Mouse (Mus musculus) erythroid progenitor cell, adult 5-6 weeks (primary cell): ENCODE measurements around the gene Art4. TPM values are rescaled to one million over a fixed set of nuclear protein-coding genes. Genes with fewer than 3 reads are reported as not detected.

Experiments
- ATAC-seq: replicated peaks from 2 replicates; pipeline ENCODE4 v1.8.0; 2016; ENCODE audit warnings: moderate number of reproducible peaks, mild to moderate bottlenecking, moderate TSS enrichment, inconsistent platforms; ENCODE audit not compliant: poor library complexity, low FRiP score, severe bottlenecking
- total RNA-seq, 2 experiments: library from RNA; stranded (forward) in 1 of 2; stranded (reverse) in 1 of 2; fragments of 150-400 nt in 1 of 2; fragments of 186-747, 209-891 nt in 1 of 2; gene quantifications; 2 replicates each; pipeline versions ENCODE4 v1.2.3 to v1.2.4; 2015 to 2017; ENCODE audit warnings: low replicate concordance in 2 of 2

The Art4 gene
- total RNA-seq, 2 experiments from 2014 or later, result 101 to 147 TPM

DNA sequence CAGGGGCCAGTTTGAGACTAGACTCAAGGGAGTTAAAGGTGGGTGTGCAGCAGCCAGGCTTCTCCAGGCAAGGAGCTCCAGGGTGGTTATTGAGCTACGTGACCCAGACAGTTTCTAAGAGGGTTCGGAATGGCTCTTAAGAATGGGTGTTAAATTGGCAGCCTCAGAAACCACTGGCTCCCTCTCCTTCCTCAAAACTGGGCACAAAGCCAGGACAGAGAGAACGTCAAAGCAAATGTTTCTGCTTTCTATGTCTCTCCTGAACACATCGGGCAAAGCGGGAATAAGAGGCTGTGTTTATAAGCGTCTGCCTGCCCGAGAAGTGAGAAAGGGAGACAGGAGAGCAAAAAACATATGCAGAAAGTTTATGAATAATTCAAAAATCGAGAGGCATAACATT is 17.1 kb upstream of the Art4 start:
- no peak for ATAC-seq

DNA sequence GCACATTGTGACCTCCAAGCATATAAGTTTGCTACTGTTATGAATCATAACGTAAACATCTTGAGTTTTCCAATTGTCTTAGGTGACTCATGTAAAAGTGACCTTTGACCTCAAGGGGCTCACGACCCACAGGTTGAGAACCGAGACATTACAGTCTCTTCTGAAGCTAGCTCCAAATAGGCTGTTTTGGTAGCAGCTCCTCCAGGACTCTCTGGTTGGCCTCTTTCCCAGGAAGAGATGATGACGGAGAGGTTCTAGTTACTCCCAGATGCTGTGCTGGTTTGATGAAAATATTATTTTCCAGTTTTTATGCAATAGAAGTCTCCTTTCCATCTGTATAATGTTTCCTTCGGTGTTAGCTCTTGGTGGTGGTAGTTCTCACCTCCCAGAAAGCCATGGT is 11.4 kb upstream of the Art4 start:
- no peak for ATAC-seq

DNA sequence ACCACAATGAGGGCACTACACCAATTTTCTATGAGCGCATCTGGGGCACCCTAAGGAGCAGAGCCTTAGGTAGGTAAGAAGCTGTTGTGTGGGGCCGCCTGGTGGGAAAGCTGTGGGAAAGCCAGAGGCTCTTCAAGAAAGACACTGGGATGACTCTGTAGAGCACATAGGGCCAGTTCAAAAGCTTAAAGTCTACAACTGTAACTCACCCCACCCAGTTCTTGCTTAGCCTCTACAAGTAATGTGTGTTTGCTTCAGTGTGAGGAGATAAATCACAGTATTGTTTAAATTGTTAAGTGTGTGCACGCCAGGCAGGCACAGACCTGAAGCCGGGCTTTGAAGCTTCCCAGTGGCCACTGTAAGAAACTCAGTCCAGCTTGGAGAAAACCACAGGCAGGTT is 8.6 kb upstream of the Art4 start:
- no peak for ATAC-seq

DNA sequence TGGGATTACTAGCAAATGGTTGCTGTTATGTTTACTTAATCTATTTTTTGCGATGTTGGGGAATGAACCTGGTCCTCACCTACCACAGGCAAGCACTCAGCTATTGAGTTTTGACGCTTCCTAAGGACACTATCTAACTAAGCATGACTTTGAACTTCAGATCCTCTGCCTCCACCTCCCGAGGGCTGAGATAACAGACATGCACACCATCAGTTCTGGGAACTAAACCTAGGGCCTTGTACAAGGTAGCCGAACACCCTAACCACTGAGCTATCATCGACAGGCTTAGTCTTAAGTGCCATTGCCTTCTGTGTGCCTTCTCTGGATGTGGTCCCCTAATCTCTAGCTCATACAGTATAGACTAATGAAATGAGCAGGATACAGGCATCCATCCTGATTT is 7.8 kb upstream of the Art4 start:
- no peak for ATAC-seq

DNA sequence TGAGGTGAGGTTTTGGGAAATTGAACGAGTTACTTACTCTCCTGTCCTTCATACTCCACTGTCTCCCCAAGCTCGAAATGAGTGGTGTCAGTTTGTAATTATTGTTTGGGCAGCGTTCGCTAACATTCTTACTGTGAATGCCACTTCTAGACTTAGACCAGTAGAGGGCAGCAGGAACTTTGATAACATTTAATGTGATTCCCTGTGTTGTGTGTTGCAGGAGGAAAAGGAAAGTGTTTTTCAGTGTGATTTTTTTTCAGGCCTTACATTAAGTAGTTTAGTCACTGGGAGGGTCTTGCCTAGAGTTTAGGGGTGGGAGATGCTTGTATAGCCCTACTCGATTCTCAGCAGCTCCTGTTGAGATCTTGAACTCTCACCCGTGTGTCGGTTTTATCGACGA is 3.5 kb upstream of the Art4 start:
- 0 out of 2 replicates have a peak, but pooled peaks have one; percentile 20 for ATAC-seq

DNA sequence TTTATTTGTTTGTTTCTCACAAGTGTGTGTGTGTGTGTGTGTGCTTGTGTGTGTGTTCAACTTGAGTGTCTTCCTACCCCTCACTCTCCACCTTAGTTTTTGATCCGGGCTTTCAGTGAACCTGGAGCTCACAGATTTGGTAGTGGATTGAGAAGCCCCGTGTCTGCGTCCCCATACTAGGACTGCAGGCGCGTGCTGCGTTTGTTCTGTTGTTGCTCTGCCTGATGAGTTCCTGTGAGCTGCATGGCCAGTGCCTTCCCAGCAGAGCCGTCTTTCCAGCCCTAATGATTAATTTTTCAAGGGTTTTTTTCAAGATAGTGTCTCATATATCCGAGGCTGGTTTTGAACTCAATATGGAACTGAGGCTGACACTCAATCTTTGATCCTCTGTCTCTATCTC is 887 bp upstream of the Art4 start:
- no peak for ATAC-seq

DNA sequence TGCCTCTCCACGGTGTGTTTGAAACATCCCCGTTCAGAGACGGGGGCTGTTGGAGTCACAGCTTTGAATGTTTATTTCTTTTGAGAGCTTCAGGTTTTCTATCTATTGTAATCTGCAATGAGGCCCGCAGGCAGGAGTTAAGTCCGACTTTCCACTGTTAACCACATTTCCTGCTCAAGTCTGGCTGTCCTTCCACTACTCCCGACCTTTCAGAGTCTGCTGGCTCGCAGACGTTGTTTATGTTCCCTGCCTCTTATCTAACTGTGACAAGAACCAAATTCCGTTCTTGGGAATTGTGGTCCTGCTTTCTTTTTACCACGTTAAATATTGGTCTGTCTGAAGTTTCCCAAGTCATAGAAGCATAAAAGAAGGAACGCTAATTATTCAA is 334 bp upstream of the Art4 start:
- ATAC-seq, result peak; percentile 54

DNA sequence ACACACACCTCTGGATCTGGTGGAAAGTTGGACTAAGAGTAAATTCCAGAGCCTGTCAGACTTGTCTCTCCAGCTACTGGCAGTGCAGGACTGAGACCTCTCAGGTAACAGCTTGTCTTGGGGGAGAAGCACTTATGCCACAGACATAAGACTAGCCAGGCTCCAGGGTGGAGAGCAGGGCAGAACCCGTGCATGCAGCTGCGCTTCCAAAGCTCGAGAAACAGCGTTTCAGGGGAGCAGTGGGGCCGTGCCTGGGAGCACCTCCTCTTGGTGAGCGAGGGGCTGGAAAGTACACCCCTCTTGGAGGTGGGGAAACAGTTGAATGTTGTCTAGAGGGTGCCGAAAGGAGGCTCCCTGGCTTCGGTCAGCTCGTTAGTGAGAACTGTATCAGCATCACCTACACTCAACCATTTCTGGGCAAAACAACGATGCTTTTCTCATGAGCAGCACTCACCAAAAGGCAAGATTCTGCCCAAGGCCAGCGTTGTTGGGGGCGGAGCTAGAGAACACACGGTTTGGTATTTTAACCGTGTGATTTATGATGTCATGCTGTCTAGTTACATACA is 1.4 kb downstream of the Art4 start:
- peak; percentile 60 for ATAC-seq

DNA sequence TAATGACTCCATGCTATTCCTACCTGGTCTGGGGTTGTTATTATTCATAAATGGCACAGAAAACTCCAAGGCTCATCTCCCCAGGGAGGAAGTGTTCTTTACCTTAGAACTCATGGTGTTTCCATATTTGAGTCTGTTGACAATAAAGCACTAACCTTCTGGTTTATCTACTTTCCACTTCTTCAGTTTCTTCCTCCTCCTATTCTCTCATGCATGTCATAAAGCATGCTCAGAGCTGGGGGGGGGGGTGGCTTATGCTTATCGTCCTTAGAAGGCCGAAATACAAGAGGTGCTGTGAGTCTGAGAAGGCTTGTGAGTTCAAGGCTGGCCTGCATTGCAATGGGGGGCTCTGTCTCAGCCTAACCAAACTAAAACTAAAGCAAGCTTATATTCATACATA is 2.4 kb downstream of the Art4 start:
- no peak for ATAC-seq

DNA sequence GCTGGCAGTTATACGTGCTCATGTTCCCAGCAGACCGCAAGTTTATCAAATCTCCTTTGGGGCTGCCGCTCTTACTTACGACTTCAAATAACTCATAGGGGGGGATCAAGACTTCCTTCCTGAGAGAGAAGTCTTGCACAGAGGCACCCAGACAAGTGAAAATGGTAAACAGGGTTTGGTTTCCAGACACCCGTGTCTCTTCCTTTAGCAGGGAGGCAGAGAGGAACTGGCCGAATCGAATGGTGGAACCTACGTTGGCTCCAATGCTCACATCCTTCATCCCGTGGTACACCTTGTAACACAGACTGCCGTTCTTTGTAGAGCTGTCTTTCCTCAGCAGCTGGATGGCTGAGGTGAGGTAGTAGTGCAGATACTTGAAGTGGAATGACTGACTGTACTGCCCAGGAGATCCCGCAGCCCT is 3.2 kb downstream of the Art4 start:
- no peak for ATAC-seq

DNA sequence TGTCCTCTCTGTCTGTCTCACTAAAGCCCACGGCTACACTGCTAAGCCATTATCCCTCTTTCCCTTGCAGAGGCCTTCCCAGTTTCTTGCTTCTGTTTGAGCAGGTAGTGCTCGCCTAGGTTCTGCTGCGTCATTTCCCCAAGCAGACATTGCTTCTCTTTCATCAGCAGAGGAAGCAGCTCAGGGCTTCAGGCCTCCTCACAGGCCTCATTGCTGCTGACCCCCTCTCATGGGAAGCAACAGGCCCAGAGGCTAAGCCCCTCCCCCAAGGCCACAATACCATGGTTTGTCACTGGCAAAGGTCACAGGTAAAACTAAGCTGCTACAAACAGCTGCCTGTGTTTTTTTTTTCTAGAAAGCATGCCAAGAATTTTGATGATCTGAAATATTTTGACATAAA is 4.8 kb downstream of the Art4 start:
- no peak for ATAC-seq

DNA sequence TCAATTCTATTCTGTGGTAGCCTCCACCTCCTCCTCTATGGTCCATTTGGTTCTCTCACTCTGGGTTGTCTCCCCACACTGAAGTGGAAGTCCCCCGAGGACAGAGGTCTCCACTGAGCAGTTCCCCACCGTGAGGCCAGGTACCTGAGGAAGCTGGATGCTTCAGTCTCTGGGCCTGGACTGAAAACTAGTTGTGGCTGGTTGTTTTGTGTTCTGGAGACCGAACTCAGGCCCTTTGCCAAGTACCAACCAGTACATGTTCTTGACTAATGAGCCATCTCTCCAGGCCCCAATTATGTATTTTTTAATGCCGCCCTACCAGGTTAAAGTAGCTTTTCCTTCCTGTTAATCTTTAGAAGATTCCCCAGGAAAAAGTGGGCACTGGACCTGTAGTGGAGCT is 5.2 kb downstream of the Art4 start:
- no peak for ATAC-seq

DNA sequence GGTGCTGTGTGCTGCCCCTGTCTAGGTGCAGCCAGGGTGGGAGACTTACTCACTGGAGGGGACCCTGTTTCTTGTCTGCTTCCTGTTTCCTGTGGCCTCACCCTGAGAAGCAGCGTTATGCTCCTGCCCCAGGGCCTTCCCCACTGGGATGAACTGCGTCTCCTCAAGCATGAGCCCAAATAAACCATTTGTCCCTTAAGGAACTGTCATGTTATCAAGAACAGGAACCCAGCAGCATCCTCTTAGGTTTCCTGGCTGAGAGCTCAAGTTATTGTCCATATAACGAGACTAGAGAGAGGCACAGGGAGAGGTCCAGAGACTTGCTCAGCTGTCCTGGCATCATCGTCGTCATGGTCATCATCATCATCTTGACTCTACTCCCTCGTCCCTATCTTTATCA is 7.3 kb downstream of the Art4 start:
- ATAC-seq, result no peak

DNA sequence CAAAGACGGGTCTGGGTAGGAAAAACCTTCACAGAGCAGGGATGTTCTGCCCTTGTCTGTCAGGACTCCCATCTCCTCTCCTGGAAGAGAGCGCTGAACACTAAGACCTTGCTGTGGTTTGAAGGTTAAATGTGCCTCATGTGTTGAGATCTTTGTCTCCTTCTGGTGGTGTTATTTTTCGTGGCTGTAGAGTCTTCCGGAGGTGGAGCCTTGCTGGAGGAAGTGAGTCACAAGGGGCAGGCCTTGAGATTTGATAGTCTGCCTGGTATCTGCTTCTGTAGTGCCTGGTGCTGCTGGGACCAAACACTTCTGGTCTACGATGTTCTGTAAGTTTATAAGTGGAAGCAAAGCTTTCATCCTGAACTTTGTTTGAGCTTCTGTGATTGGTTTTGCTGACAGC is 8.6 kb downstream of the Art4 start:
- no peak for ATAC-seq

DNA sequence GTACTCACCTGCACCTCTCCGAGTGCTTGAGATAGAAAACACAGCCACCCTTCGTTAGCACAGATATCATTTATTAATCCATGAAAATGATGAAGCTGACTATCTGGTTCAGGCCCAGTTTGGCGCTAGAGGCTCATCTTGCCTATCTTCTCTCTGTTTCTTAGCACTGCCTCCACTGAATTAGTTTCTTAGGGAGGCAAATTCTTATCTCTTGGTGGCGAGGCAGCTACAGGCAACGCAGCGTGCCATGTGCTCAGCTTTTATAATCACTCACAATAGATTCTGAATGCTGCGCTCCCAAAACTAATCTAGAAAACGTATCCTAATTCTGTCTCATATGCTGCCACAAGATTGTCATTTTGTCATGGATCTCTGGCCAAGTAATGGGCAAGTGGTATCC is 9.1 kb downstream of the Art4 start:
- peak; percentile 78 for ATAC-seq

DNA sequence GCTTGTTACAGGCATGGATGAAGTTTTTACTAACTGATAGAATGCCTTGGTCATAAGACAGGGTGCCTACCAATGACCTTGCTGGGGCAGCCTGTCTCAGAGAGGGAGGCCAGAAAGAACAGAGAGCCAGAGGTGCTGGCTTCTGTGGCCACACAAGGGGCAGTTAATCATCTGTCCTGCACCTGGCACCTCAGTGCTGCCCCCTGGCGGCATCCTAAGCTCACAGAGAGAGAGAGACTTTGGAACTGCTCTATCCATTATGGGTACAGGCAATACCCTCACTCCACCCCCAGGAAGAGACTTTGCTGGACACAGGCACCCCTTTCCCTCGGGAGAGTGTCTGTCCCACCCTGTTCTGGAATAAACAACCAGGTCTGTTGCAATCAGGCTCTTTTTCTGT is 9.7 kb downstream of the Art4 start:
- peak; percentile 80 for ATAC-seq

DNA sequence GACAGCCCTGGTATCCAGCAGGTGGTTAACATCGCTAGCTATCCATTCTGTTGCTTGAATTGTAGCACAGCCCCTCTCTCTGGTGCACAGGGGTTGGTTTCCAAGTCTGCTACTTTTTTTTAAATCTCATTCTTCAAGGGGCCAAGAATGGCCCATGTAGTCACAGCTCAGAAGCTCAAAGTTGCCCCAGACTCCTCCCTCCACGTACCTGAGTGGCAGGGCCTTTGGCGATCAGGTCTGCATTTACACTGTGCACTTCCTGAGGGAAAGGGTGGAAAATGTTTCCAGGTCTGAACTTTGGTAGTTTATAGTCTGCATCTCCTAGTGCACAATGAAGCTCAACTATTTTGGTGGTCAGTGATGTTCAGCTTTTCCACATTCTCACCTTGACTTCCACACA is 10.3 kb downstream of the Art4 start:
- ATAC-seq, result no peak

DNA sequence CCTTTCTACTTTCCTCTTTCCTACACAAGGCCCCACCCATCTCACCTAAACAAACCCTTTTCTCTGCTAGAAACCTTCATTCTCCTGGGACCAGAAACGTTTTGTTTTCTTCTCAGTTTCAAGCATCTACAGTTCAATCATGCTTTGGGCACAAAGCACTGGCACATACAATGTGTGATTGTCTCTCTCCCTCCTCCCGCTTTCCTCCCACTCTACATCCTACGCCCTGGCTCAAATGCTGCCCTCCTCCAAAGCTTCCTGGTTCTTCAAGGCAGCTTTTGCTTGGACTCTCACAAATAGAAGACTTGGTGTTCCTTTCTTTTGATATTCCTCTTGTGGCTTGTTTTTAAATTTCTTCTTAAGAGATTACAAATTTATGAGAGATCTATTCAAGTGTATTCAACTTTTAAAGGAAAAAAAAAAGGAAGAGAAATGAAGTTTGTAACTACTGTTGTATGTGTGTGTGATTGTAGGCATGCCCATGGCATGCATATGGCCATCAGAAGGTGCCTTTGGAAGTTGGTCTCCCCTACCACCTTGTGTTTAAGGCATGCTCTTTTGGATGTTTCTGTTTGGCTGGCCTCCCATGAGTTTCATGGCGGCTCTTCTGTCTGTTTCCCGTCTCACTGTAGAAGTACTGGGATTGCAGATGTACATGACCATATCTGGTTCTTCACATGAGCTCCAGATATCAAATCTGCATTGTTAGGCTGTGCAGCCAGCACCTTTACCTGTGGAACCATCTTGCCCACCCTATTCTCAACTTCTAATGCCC is 11.6 kb downstream of the Art4 start:
- ATAC-seq, result no peak

DNA sequence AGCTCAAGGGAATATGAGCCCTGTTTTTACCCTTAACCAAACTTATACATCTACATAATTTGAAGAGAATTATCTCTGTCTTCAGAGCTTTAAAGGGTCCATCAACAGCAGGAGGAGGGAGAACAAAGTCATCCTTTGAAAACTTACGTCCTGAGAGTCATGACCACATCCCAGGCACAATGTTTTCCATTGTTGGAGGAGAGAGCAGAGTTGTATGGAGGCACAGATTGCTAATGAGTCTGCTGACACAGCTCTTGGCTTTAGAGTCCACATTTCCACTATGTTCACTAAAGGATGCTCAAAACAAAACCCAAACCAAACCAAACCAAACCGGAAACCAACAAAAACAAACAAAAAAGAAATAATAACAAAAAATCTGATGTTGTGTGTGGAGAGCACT is 12.6 kb downstream of the Art4 start:
- no peak for ATAC-seq

DNA sequence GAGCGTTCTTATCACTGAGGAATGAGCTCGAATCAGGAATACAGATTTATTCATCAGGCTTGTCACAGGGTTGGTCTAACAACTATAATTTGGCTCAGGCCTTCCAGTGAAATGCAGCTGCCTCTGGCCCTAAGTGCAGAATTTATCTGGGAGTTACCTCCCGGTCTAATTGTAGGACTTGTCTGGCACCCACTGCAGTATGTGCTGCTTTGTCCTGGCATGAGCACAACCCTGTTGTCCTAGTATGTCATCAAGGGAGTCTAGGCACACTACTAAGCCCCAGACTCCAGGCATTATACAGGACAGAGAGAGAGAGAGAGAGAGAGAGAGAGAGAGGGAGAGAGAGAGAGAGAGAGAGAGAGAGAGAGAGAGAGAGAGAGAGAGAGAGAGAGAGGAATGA is 20.2 kb downstream of the Art4 start:
- no peak for ATAC-seq

DNA sequence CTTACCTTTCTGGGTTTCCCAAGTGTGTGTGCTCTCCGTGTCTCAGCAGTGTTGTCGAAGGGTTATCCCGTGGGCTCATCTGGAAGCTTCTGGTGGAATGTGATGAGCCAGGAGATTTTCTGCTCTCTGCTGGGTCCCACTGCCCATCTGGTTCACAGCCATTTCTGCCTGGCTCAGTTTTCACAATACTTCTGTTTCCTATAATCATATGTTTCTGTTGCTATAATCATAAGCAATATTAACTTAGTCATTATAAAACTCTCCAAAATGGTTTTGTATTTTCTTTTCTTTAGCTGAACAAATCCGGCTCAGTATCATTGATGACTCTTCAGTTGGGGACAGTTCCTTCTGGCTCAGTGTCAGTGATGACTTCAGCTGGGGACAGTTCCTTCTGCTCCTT is 22.2 kb downstream of the Art4 start, which contains the start of gene Smco3:
TSS of gene Smco3 (minus strand) at position 101 of the 400 bp plus-strand sequence.
- ATAC-seq, result no peak

DNA sequence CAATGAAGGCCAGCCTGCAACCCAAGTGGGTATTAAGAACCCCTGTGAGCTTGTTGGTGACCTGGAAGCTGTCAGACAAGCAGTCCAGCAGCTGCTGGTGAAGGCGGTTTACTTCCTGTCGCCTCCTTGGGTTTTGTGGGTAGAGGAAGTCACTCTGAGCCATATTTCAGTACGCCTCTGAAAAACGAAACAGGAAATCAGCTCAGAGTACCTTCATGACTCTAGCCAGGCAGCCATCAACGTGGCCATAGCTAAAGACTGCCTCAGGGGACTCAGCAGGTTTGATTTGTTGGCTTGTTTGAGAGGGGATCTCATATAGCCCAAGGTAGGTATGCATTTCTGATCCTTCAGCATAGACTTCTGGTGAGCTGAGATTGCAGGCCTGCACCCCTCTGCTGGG is 25.8 kb downstream of the Art4 start:
- no peak for ATAC-seq
